Mouse (Mus musculus) cerebral cortex, adult 2 months (tissue): Measurements from ENCODE around the gene Zfp942.

Experiments
- WGBS: fragments of 180-500 bp; shearing (Covaris S2); methylation state at CpG from one replicate; pipeline ENCODE4 v1.1.7; 2018; 5-methylcytosine and 5-hydroxymethylcytosine counted together

Zfp942 gene

GRCm38 (mm10) chr17:21962107-21962907 is at the start of gene Zfp942, which contains the start of gene Zfp943:
Zfp942 (minus strand) TSS chr17:21962464.
Zfp943 (plus strand) TSS chr17:21962552.
- under 1% methylated on average over 42 of the region's 55 CpGs for WGBS

GRCm38 (mm10) chr17:21963302-21963701 is 1.0 kb upstream of the Zfp942 start:
- 26% methylated on average over 4 of the region's 4 CpGs for WGBS

GRCm38 (mm10) chr17:21909456-21910052 is 52.7 kb downstream of the Zfp942 start, which contains the start of gene Zfp995:
Zfp995 (minus strand) TSS chr17:21909926.
- under 1% methylated on average over 24 of the region's 24 CpGs for WGBS

- 3% methylated on average over 3 of the region's 3 CpGs for WGBS
Measured at GRCm38 (mm10) chr17:21909039-21909438, 53.2 kb downstream of the Zfp942 start.
